Mouse (Mus musculus) CH12.LX (cell line): ENCODE results near the gene App. TPM values are rescaled to one million over a fixed set of nuclear protein-coding genes. Genes with fewer than 3 reads are reported as not detected.

Source experiments
- DNase-seq: peaks from one replicate; pipeline ENCODE4 v3.0.0-alpha.2; 2013; ENCODE audit errors: extremely low read depth
- H3K27ac ChIP-seq: 2 replicates; pipeline ENCODE4 v1.5.1; 2012; ENCODE audit warnings: low read depth, mild to moderate bottlenecking, control low read depth, moderate library complexity; ENCODE audit not compliant: insufficient read depth
- H3K27me3 ChIP-seq: replicated peaks from 2 replicates; pipeline ENCODE3; 2012; ENCODE audit warnings: inconsistent platforms
- H3K36me3 ChIP-seq, 2 experiments: replicated peaks in 1 of 2; 2 replicates each; pipeline versions ENCODE3 to v1.6.1; 2012; ENCODE audit warnings: inconsistent platforms in 1 of 2, low read length in 1 of 2, mild to moderate bottlenecking in 1 of 2, mixed read lengths in 1 of 2, moderate library complexity in 1 of 2; ENCODE audit not compliant: control insufficient read depth in 1 of 2, insufficient read depth in 1 of 2
- H3K4me1 ChIP-seq, 2 experiments: 2 replicates each; pipeline ENCODE4 v1.6.1; 2012; ENCODE audit warnings: inconsistent platforms in 1 of 2, moderate library complexity in 1 of 2; ENCODE audit not compliant: insufficient read depth in 2 of 2, control insufficient read depth in 1 of 2
- H3K4me2 ChIP-seq: 2 replicates; pipeline ENCODE4 v1.6.1; 2012; ENCODE audit warnings: low read depth, mild to moderate bottlenecking, control low read depth; ENCODE audit not compliant: poor library complexity, insufficient read depth, severe bottlenecking
- H3K4me3 ChIP-seq, 3 experiments: fragments of 150-350 bp in 1 of 3; sonication (generic) in 1 of 3; replicated peaks in 1 of 3; 2 replicates each; pipeline versions ENCODE3 to v1.5.1; 2011 to 2012; ENCODE audit warnings: low read depth in 2 of 3, low read length in 2 of 3, mild to moderate bottlenecking in 2 of 3, moderate library complexity in 2 of 3, control low read depth in 1 of 3, improper control_type of control experiment in 1 of 3, inconsistent platforms in 1 of 3, mixed read lengths in 1 of 3; ENCODE audit not compliant: poor library complexity in 1 of 3
- H3K79me2 ChIP-seq: replicated peaks from 2 replicates; pipeline ENCODE4 v1.6.1; 2012; ENCODE audit warnings: mild to moderate bottlenecking, moderate library complexity; ENCODE audit not compliant: control insufficient read depth, poor library complexity, insufficient read depth, severe bottlenecking; ENCODE audit errors: extremely low read depth
- H3K9ac ChIP-seq: 2 replicates; pipeline ENCODE4 v1.6.1; 2012; ENCODE audit warnings: low read depth, mild to moderate bottlenecking, control low read depth, moderate library complexity; ENCODE audit not compliant: insufficient read depth
- H3K9me3 ChIP-seq: replicated peaks from 2 replicates; pipeline ENCODE3; 2012; ENCODE audit warnings: low read length, inconsistent platforms, mixed read lengths
- BHLHE40 ChIP-seq: IDR thresholded peaks from 2 replicates; pipeline ENCODE4 v1.6.1; 2011; ENCODE audit warnings: mild to moderate bottlenecking, low read depth, low read length, improper control_type of control experiment
- CHD2 ChIP-seq: IDR thresholded peaks from 2 replicates; pipeline ENCODE4 v1.6.1; 2011; ENCODE audit warnings: low read length, improper control_type of control experiment
- CTCF ChIP-seq, 2 experiments: IDR thresholded peaks in 1 of 2; conservative IDR thresholded peaks in 1 of 2; 2 replicates each; pipeline ENCODE4 v1.5.1; 2011 to 2012; ENCODE audit warnings: low read depth in 2 of 2, low read length in 2 of 2, improper control_type of control experiment in 1 of 2, inconsistent platforms in 1 of 2, mild to moderate bottlenecking in 1 of 2, moderate library complexity in 1 of 2
- E2F4 ChIP-seq: IDR thresholded peaks from 2 replicates; pipeline ENCODE4 v1.6.1; 2011; ENCODE audit warnings: low read depth, low read length, improper control_type of control experiment; ENCODE audit not compliant: insufficient replicate concordance
- ELF1 ChIP-seq: IDR thresholded peaks from 2 replicates; pipeline ENCODE4 v1.6.1; 2014; ENCODE audit warnings: low read depth, mild to moderate bottlenecking, inconsistent platforms, low read length, improper control_type of control experiment
- EP300 ChIP-seq: IDR thresholded peaks from 2 replicates; pipeline ENCODE4 v1.6.1; 2011; ENCODE audit warnings: low read length, improper control_type of control experiment
- ETS1 ChIP-seq: conservative IDR thresholded peaks from 2 replicates; pipeline ENCODE4 v1.6.1; 2012; ENCODE audit warnings: low read depth, mild to moderate bottlenecking, inconsistent platforms, low read length, improper control_type of control experiment, moderate library complexity
- HCFC1 ChIP-seq: IDR thresholded peaks from 2 replicates; pipeline ENCODE4 v1.6.1; 2012; ENCODE audit warnings: low read depth, mild to moderate bottlenecking, inconsistent platforms, low read length, improper control_type of control experiment
- IRF4 ChIP-seq: IDR thresholded peaks from 2 replicates; pipeline ENCODE4 v1.6.1; 2014; ENCODE audit warnings: low read depth, mild to moderate bottlenecking, inconsistent platforms, low read length, improper control_type of control experiment
- KAT2A ChIP-seq: IDR thresholded peaks from 2 replicates; pipeline ENCODE4 v1.6.1; 2012; ENCODE audit warnings: low read length, improper control_type of control experiment, inconsistent platforms; ENCODE audit not compliant: insufficient replicate concordance
- MAFK ChIP-seq: IDR thresholded peaks from 2 replicates; pipeline ENCODE4 v1.6.1; 2011; ENCODE audit warnings: low read length, improper control_type of control experiment; ENCODE audit not compliant: insufficient replicate concordance
- MAX ChIP-seq: IDR thresholded peaks from 2 replicates; pipeline ENCODE4 v1.6.1; 2011; ENCODE audit warnings: low read length, improper control_type of control experiment
- MAZ ChIP-seq: IDR thresholded peaks from 2 replicates; pipeline ENCODE4 v1.6.1; 2012; ENCODE audit warnings: low read depth, mild to moderate bottlenecking, inconsistent platforms, low read length, improper control_type of control experiment, moderate library complexity
- MXI1 ChIP-seq: IDR thresholded peaks from 2 replicates; pipeline ENCODE4 v1.6.1; 2011; ENCODE audit warnings: mild to moderate bottlenecking, low read depth, low read length, improper control_type of control experiment
- NRF1 ChIP-seq: IDR thresholded peaks from 2 replicates; pipeline ENCODE4 v1.6.1; 2014; ENCODE audit warnings: low read depth, mild to moderate bottlenecking, inconsistent platforms, low read length, improper control_type of control experiment, moderate library complexity
- PAX5 ChIP-seq: IDR thresholded peaks from 2 replicates; pipeline ENCODE4 v1.6.1; 2012; ENCODE audit warnings: low read length, inconsistent platforms, mixed read lengths
- RAD21 ChIP-seq: IDR thresholded peaks from 2 replicates; pipeline ENCODE4 v1.6.1; 2011; ENCODE audit warnings: low read depth, mild to moderate bottlenecking, low read length, improper control_type of control experiment, moderate library complexity
- RCOR1 ChIP-seq: conservative IDR thresholded peaks from 2 replicates; pipeline ENCODE4 v1.6.1; 2012; ENCODE audit warnings: low read depth, mild to moderate bottlenecking, inconsistent platforms, low read length, improper control_type of control experiment
- SMC3 ChIP-seq: IDR thresholded peaks from 2 replicates; pipeline ENCODE4 v1.6.1; 2011; ENCODE audit warnings: low read depth, low read length, improper control_type of control experiment
- TCF12 ChIP-seq: IDR thresholded peaks from 2 replicates; pipeline ENCODE4 v1.6.1; 2014; ENCODE audit warnings: low read depth, mild to moderate bottlenecking, inconsistent platforms, low read length, improper control_type of control experiment
- UBTF ChIP-seq: IDR thresholded peaks from 2 replicates; pipeline ENCODE4 v1.6.1; 2012; ENCODE audit warnings: low read depth, mild to moderate bottlenecking, inconsistent platforms, low read length, improper control_type of control experiment, moderate library complexity
- USF1 ChIP-seq: IDR thresholded peaks from 2 replicates; pipeline ENCODE4 v1.6.1; 2014; ENCODE audit warnings: low read depth, mild to moderate bottlenecking, inconsistent platforms, low read length, improper control_type of control experiment
- USF2 ChIP-seq: conservative IDR thresholded peaks from 2 replicates; pipeline ENCODE4 v1.6.1; 2011; ENCODE audit warnings: low read depth, low read length, improper control_type of control experiment
- ZC3H11A ChIP-seq: IDR thresholded peaks from 2 replicates; pipeline ENCODE4 v1.6.1; 2012; ENCODE audit warnings: low read depth, mild to moderate bottlenecking, inconsistent platforms, low read length, improper control_type of control experiment
- ZKSCAN1 ChIP-seq: IDR thresholded peaks from 2 replicates; pipeline ENCODE4 v1.6.1; 2012; ENCODE audit warnings: low read depth, inconsistent platforms, low read length, improper control_type of control experiment, borderline replicate concordance
- dilution Hi-C: fragments of 300-500 bp; cut with MboI; formaldehyde crosslinking; loops from 2 replicates; pipeline ENCODE4 v1.14.3; 2020; ENCODE audit warnings: low sequenced_read_pairs; ENCODE audit not compliant: extremely low pct_unique_long_range_greater_than_20kb, extremely low pct_ligation_motif_present
- in situ Hi-C: fragments of 300-500 bp; cut with MboI; formaldehyde crosslinking; loops from 3 replicates; pipeline ENCODE4 v1.14.3; 2019; ENCODE audit warnings: low sequenced_read_pairs, low pct_ligation_motif_present, low pct_unique_long_range_greater_than_20kb, mixed read lengths
- polyA plus RNA-seq: library from polyadenylated mRNA; unstranded; fragments of >175 nt; gene quantifications from 2 replicates; pipeline ENCODE4 v1.2.1, GENCODE M21; 2012; ENCODE audit warnings: low read depth; ENCODE audit not compliant: insufficient read length
- total RNA-seq, 2 experiments: library from RNA; depleted of rRNA; stranded (reverse); fragments of 300-350 nt in 1 of 2; fragments of >200 nt in 1 of 2; gene quantifications; 2 replicates each; pipeline ENCODE4 v1.2.3; 2012 to 2014

Gene App
- total and polyA plus RNA-seq, 3 experiments = 31.1 to 99.2 (median 84.1) TPM

GRCm38 (mm10) chr16:85090992-85091391 is 82.6 kb downstream of the App start:
- no peak for DNase-seq
- TF ChIP-seq UBTF = no peak
- no peak for TF ChIP-seq NRF1
- no peak for TF ChIP-seq CTCF (conservative IDR thresholded peaks at IDR 0.05 in 1 of 2, IDR thresholded peaks at IDR 0.05 in 1 of 2; ENCODE audit: low read depth in 2 of 2, low read length in 2 of 2)
- no peak for TF ChIP-seq EP300
- no peak for TF ChIP-seq KAT2A
- Histone ChIP-seq H3K9me3 (no peaks in the 10 kb centered on the region), H3K27me3 (no peaks in the 10 kb centered on the region), H3K79me2 (no peaks in the 10 kb centered on the region), H3K4me3 (no peak overlapping the region), H3K36me3 (peaks cover 7 to 34% of the 10 kb centered on the region in 2 experiments), H3K27ac (no peak overlapping the region), H3K4me1 (peaks cover 3 to 28% of the 10 kb centered on the region in 2 experiments), H3K9ac (no peak overlapping the region), H3K4me2 (no peak overlapping the region)
- dilution Hi-C loops = no loop called here
- in situ Hi-C loops = no loop called here

- H3K27ac ChIP-seq = no peak overlapping the region
- H3K9me3 ChIP-seq = peaks cover 3% of the 10 kb centered on the region
- in situ Hi-C loops = no loop called here
Observed at GRCm38 (mm10) chr16:85088126-85088525, 85.4 kb downstream of the App start.

DNA sequence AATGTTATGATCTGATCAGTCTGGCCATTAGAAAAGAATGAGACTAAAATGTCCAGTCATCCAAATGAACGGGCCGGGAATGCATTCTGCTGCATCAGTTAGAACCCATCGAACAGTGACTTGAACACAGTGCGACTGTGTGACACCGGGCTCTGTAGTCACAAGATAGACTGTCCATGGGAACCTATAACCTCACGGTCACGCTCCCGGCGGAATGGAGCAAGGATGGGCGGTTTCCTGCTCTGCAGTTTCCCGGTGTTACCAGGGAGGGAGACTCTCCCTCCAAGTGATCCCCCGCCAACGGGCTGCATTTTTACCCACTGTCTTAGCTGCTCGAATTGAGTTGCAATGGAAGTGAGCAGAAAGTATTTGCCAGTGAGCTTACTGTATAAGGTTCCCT is 87.3 kb downstream of the App start:
- H3K4me3 ChIP-seq = no peak overlapping the region
- no peaks in the 10 kb centered on the region for H3K27me3 ChIP-seq
- H3K4me1 ChIP-seq = peaks cover 3 to 42% of the 10 kb centered on the region in 2 experiments
- no peak for DNase-seq
- in situ Hi-C loops = no loop called here
- H3K27ac ChIP-seq = no peak overlapping the region
- peaks cover 17 to 40% of the 10 kb centered on the region in 2 experiments for H3K36me3 ChIP-seq
- dilution Hi-C loops = no loop called here
- H3K79me2 ChIP-seq = no peaks in the 10 kb centered on the region
- no peak overlapping the region for H3K9ac ChIP-seq
- H3K9me3 ChIP-seq = peaks cover 3% of the 10 kb centered on the region
- no peak for TF ChIP-seq KAT2A
- TF ChIP-seq CTCF (conservative IDR thresholded peaks at IDR 0.05 in 1 of 2, IDR thresholded peaks at IDR 0.05 in 1 of 2; ENCODE audit: low read depth in 2 of 2, low read length in 2 of 2) = no peak
- TF ChIP-seq HCFC1 = no peak
- TF ChIP-seq BHLHE40 = no peak
- no peak for TF ChIP-seq USF1
- no peak for TF ChIP-seq MAFK
- no peak for TF ChIP-seq NRF1
- TF ChIP-seq IRF4 = no peak
- TF ChIP-seq ZKSCAN1 = no peak
- no peak for TF ChIP-seq USF2
- TF ChIP-seq CHD2 = no peak
- no peak for TF ChIP-seq ETS1
- TF ChIP-seq MAX = no peak
- H3K4me2 ChIP-seq = no peak overlapping the region

More at GRCm38 (mm10) chr16:85088126-85088525, 85.4 kb downstream of the App start:
- Histone ChIP-seq H3K4me2 (no peak overlapping the region), H3K27me3 (no peaks in the 10 kb centered on the region)
- TF ChIP-seq E2F4 = no peak
- TF ChIP-seq PAX5 = no peak
- no peak for TF ChIP-seq ELF1
- TF ChIP-seq MAZ = no peak
- TF ChIP-seq ZC3H11A = no peak
- no peak for TF ChIP-seq MXI1
- TF ChIP-seq HCFC1 = no peak
- no peak for TF ChIP-seq TCF12
- no peak for TF ChIP-seq RAD21
- no peak for TF ChIP-seq RCOR1
- no peak for TF ChIP-seq USF2
- TF ChIP-seq NRF1 = no peak
- TF ChIP-seq USF1 = no peak
- no peak for TF ChIP-seq SMC3
- no peak for TF ChIP-seq ZKSCAN1
- TF ChIP-seq IRF4 = no peak
- TF ChIP-seq, all 38 proteins: peak for 0
- H3K4me3 ChIP-seq = no peak overlapping the region
- dilution Hi-C loops = no loop called here
- no peaks in the 10 kb centered on the region for H3K79me2 ChIP-seq
- DNase-seq = no peak
- H3K36me3 ChIP-seq = peaks cover 12 to 34% of the 10 kb centered on the region in 2 experiments
- no peak overlapping the region for H3K9ac ChIP-seq
- H3K4me1 ChIP-seq = peaks cover 3 to 41% of the 10 kb centered on the region in 2 experiments
